Mouse (Mus musculus) liver, embryonic 13.5 days (tissue): Measurements from ENCODE around the gene Znhit6. TPM values are rescaled to one million over a fixed set of nuclear protein-coding genes. Genes with fewer than 3 reads are reported as not detected.

Experiments used
- ATAC-seq: fragments of 200-750 bp; cut with Nextera tagmentation; 2 replicates; pipeline ENCODE4 v1.8.0; 2017; ENCODE audit warnings: low read depth, mild to moderate bottlenecking, moderate number of reproducible peaks, moderate library complexity
- DNase-seq: peaks from one replicate; pipeline ENCODE4 v3.0.0; 2022
- H3K27ac ChIP-seq: fragments of 300-500 bp; sonication (generic); 2 replicates; pipeline ENCODE4 v1.5.1; 2015; ENCODE audit warnings: moderate library complexity, mild to moderate bottlenecking, inconsistent platforms
- H3K27me3 ChIP-seq: fragments of 300-500 bp; sonication (generic); 2 replicates; pipeline ENCODE4 v1.6.1; 2015; ENCODE audit warnings: mild to moderate bottlenecking, inconsistent platforms
- H3K36me3 ChIP-seq: fragments of 300-500 bp; sonication (generic); 2 replicates; pipeline ENCODE4 v1.6.1; 2015; ENCODE audit warnings: mild to moderate bottlenecking, inconsistent platforms
- H3K4me1 ChIP-seq: fragments of 300-500 bp; sonication (generic); replicated peaks from 2 replicates; pipeline ENCODE4 v1.6.1; 2015; ENCODE audit warnings: inconsistent platforms
- H3K4me2 ChIP-seq: fragments of 300-500 bp; sonication (generic); 2 replicates; pipeline ENCODE4 v1.6.1; 2015; ENCODE audit warnings: inconsistent platforms, mild to moderate bottlenecking, moderate library complexity
- H3K4me3 ChIP-seq: fragments of 300-500 bp; sonication (generic); replicated peaks from 2 replicates; pipeline ENCODE4 v1.5.1; 2015; ENCODE audit warnings: mild to moderate bottlenecking, inconsistent platforms
- H3K9ac ChIP-seq: fragments of 300-500 bp; sonication (generic); 2 replicates; pipeline ENCODE4 v1.6.1; 2015; ENCODE audit warnings: mild to moderate bottlenecking, inconsistent platforms
- H3K9me3 ChIP-seq: fragments of 300-500 bp; sonication (generic); replicated peaks from 2 replicates; pipeline ENCODE4 v1.6.1; 2016; ENCODE audit warnings: inconsistent platforms
- WGBS: fragments of 180-500 bp; shearing (Covaris S2); methylation state at CpG from one replicate; pipeline ENCODE4 v1.1.7; 2015; ENCODE audit not compliant: insufficient replicate concordance; 5-methylcytosine and 5-hydroxymethylcytosine counted together
- polyA plus RNA-seq: library from polyadenylated mRNA; unstranded; fragments of >200 nt; fragmentation: Nextera tagmentation; extraction: Ambion mirVana; gene quantifications from 2 replicates; pipeline ENCODE4 v1.2.1, GENCODE M21; 2015

Znhit6 gene
- polyA plus RNA-seq, 1 experiment from 2014 or later, result 20.5 TPM

DNA sequence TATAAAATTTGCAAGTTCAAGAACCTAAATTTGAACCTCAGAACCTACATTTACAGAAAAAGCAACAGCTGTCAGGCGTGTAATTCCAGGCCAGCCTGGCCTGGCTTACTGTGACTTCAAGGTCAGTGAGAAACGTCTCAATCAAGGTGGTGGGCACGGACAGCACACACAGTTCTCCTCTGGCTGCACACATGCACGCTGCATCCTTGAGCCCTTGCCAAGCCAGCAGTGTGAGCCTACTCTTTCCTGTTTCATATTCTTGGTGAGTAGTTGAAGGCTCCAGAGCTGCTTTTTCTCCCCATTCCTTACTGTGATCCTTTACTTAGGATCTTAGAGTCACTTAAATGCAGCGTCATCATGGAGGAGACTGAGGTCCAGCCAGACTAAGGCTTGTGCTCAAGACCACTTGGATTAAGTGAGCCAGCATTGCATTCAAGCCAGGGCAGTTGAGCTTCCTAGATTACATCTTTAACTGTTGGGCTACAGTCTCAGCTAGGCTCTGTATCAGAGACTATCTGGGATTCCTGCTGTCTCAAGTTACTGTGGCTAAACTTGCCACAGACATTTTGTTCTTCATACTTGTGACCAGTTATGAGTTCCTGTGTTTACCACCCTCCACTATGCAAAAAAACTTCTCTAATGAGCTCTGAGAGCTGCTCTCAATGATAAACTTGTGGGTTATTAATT lies 29.6 kb downstream of the Znhit6 start:
- no peak for ATAC-seq
- H3K4me2 ChIP-seq, result no peak overlapping the region
- no peaks in the 10 kb centered on the region for H3K27me3 ChIP-seq
- peaks cover 17% of the 10 kb centered on the region for H3K4me1 ChIP-seq
- H3K4me3 ChIP-seq, result no peak overlapping the region
- H3K27ac ChIP-seq, result no peak overlapping the region
- no peak for DNase-seq
- WGBS, result 75% methylated on average over 5 of the region's 5 CpGs
- H3K9me3 ChIP-seq, result no peaks in the 10 kb centered on the region
- peaks cover 51% of the 10 kb centered on the region for H3K36me3 ChIP-seq
- no peak overlapping the region for H3K9ac ChIP-seq

DNA sequence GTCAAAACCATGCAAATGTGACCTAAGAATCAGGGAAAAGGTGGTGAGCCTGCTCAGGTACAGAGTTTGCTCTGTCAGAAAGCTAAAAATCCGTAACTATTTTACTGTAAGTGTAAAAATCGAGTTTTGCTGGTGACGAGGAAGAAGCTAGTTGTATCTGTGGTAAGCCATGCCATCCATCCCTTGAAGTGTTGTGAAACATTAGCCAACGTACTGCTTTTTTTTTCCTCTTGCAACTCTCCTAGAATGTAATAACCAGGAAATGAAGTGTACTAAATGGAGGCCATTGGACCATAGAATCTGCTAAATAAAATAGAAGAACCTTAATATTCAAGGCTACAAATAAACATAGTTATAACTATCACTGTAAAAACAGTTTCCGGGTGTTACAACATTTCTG lies 32.3 kb downstream of the Znhit6 start:
- Histone ChIP-seq H3K4me1 (no peaks in the 10 kb centered on the region; the same call in 1 of the 2 replicates), H3K27me3 (no peaks in the 10 kb centered on the region), H3K9ac (no peak overlapping the region), H3K9me3 (no peaks in the 10 kb centered on the region), H3K27ac (no peak overlapping the region), H3K4me3 (no peak overlapping the region), H3K4me2 (no peak overlapping the region), H3K36me3 (peaks cover 34% of the 10 kb centered on the region)
- ATAC-seq (no peak), DNase-seq (no peak)
- WGBS, result 65% methylated on average over 5 of the region's 5 CpGs

DNA sequence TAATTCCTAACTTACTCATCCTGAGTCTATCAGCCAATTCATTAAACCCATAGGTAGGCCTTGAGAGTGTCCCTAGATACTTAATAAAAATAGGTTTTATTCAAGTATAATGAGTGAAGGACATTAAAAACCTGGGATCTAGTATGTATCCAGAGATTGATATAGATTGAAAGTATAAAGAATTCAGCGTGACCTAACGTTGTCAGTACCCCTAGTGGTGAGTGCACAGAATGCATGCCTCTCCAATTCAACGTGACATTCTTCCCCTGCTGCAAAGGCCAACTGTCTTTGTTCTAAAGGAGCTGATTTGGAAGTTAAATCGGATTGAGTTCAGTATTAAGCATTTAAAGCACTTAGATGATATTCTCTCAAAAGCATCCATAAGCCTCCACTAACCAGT lies 36.7 kb downstream of the Znhit6 start:
- H3K9ac ChIP-seq, result no peak overlapping the region
- no peak for ATAC-seq
- DNase-seq, result no peak
- no peak overlapping the region for H3K27ac ChIP-seq
- H3K4me3 ChIP-seq, result no peak overlapping the region
- H3K4me1 ChIP-seq, result peaks cover 4% of the 10 kb centered on the region
- no peak overlapping the region for H3K4me2 ChIP-seq
- no peaks in the 10 kb centered on the region; the same call in 1 of the 2 replicates for H3K36me3 ChIP-seq
- no peaks in the 10 kb centered on the region for H3K9me3 ChIP-seq
- H3K27me3 ChIP-seq, result no peaks in the 10 kb centered on the region
- 22% methylated on average over 4 of the region's 4 CpGs for WGBS

DNA sequence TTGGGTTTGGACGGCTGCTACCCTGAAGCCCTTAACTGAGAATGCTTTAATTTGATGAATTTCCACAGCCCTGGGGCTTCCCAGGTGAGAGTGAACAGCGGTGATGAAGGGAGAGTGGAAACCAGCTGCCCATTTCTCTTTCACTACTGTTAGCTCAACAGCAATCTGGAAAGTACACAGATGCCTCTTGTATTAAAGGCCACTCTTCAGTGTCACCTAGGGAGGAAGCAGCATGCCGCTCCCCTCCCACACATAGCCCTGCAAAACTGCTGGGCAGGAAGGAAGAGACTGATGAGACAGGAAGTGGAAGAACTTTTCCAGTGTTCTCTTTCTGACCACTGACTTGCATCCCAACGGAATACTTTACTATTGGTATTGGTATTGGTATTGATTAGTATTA lies 37.2 kb downstream of the Znhit6 start:
- Histone ChIP-seq H3K4me1 (peaks cover 4% of the 10 kb centered on the region), H3K4me3 (no peak overlapping the region), H3K36me3 (no peaks in the 10 kb centered on the region), H3K27me3 (no peaks in the 10 kb centered on the region), H3K4me2 (no peak overlapping the region), H3K9ac (no peak overlapping the region), H3K9me3 (no peaks in the 10 kb centered on the region), H3K27ac (no peak overlapping the region)
- DNase-seq (no peak), ATAC-seq (peak; percentile 5; the same call in 1 of the 2 replicates)
- 58% methylated on average over 4 of the region's 4 CpGs for WGBS

DNA sequence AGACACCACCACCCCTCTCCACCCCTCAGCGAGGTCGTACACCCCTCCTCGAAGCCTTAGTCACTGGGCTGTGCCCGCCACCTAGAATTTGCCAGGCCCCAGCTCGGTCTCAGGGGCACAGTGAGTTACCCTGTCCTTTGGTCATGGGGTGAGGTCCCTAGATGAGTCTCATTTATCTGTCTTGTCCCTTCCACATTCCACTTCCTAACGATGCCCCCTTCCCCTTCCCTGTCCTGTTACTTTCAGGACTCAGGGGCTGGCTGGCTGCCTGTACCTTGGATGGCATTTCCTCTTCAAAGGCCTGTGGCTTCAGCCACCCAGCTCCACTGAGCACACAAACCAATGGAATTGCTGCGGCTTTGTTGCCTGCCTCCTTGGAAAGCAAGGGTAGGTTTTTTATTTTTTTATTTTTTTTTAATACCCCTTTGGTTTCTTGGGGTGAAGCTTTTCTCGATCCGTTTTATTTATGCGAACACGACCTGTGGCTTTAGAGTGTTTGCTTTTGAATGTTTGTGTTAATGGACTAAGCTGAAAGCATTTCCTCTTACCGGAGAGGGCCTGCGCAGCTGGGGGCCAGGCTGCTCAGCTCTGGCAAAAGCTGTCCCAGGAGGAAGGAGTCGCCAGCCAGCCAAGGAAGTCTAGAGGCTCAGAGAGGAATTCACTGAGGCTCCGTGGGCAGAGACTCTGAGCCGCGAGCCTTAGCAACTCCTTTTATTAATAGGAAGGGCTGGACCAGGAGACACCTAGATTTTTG lies 38.5 kb downstream of the Znhit6 start:
- WGBS, result 19% methylated on average over 17 of the region's 17 CpGs
- no peak overlapping the region for H3K4me3 ChIP-seq
- peaks cover 8% of the 10 kb centered on the region for H3K4me1 ChIP-seq
- H3K9me3 ChIP-seq, result no peaks in the 10 kb centered on the region
- no peak overlapping the region for H3K4me2 ChIP-seq
- H3K36me3 ChIP-seq, result no peaks in the 10 kb centered on the region
- H3K27me3 ChIP-seq, result no peaks in the 10 kb centered on the region
- no peak overlapping the region for H3K27ac ChIP-seq
- ATAC-seq, result no peak
- no peak for DNase-seq
- no peak overlapping the region for H3K9ac ChIP-seq

DNA sequence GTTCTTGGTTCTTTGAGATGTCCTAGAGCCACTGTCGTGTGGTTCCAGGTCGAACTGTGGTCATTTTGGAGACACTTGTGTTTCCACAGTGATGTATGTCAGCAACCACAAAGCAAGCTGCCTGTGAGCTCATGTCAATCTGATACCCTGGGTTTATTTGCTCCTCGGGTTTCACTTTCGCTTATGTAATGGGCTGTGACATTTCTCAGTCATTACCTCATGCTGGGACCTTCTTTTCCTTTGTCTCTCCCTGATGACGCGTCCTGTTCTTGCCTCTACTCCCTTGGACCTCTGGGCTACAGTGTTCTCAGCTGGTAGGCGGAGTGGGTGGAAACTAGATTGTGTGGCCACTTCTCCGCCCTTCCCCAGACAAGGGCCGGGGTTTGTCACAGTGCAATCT lies 42.3 kb downstream of the Znhit6 start:
- DNase-seq (no peak), ATAC-seq (no peak)
- H3K4me3 ChIP-seq, result no peak overlapping the region
- no peaks in the 10 kb centered on the region for H3K27me3 ChIP-seq
- no peaks in the 10 kb centered on the region for H3K9me3 ChIP-seq
- WGBS, result 47% methylated on average over 9 of the region's 9 CpGs
- no peak overlapping the region for H3K9ac ChIP-seq
- H3K36me3 ChIP-seq, result no peaks in the 10 kb centered on the region
- no peak overlapping the region for H3K4me2 ChIP-seq
- H3K4me1 ChIP-seq, result peaks cover 8% of the 10 kb centered on the region
- no peak overlapping the region for H3K27ac ChIP-seq

DNA sequence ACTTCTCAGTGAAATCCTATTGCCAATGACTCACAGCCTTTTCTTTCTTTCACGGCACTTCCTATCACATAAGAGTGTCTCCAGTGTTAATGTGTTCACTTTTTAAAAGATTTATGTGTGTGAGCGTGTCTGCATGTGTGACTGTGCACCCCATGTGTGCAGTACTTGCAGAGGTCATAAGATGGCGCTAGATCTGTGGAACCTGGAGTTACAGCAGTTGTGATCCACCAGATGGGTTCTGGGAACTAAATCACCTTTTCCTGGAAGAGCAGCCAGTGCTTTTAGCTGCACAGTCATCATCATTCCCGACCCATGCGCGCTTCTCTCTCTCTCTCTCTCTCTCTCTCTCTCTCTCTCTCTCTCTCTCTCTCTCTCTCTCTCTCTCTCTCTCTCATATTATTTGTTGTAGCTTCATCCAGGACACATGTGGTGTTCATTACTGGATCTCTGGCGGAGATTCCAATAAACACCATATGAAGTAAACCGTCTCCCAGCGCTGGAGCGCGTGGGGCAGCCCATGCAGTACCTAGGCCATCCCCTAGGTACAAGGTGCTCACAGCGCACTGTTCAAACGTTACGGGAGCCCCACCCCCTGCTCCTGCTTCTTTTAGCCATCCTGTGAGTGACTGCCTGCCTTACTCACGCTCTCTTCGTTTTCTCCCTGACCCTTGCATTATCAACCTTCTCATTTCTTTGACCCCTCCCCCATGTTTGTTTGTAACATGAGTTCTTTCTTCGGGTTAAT lies 43.8 kb downstream of the Znhit6 start:
- no peaks in the 10 kb centered on the region for H3K9me3 ChIP-seq
- no peak overlapping the region for H3K27ac ChIP-seq
- H3K36me3 ChIP-seq, result no peaks in the 10 kb centered on the region
- no peak overlapping the region for H3K4me2 ChIP-seq
- 80% methylated on average over 17 of the region's 17 CpGs for WGBS
- H3K27me3 ChIP-seq, result no peaks in the 10 kb centered on the region
- no peak overlapping the region for H3K9ac ChIP-seq
- ATAC-seq, result no peak
- DNase-seq, result no peak
- H3K4me3 ChIP-seq, result no peak overlapping the region
- peaks cover 4% of the 10 kb centered on the region for H3K4me1 ChIP-seq

DNA sequence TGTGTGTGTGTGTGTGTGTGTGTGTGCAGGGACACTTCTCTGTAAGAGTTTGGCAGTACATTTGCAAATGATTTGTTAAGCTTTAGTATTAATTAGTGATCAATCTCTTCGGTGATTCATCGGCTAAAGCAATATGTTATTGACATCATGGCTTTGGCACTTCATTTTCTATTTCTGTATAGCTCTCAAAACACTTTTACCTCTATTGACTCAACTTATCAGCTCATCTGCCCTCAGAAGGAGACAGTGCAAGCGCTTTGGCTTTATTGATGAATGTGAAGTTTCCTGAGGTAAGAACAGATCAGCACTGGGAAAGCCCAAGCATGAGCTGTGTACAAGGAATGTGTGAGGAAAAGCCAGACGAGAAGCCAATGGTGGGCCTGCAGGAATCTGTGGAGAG lies 45.2 kb downstream of the Znhit6 start:
- no peak overlapping the region for H3K9ac ChIP-seq
- WGBS, result 70% methylated on average over 4 of the region's 4 CpGs
- no peaks in the 10 kb centered on the region for H3K9me3 ChIP-seq
- no peaks in the 10 kb centered on the region for H3K27me3 ChIP-seq
- ATAC-seq (no peak), DNase-seq (no peak)
- no peak overlapping the region for H3K4me2 ChIP-seq
- no peak overlapping the region for H3K27ac ChIP-seq
- peaks cover 4% of the 10 kb centered on the region for H3K4me1 ChIP-seq
- no peak overlapping the region for H3K4me3 ChIP-seq
- no peaks in the 10 kb centered on the region for H3K36me3 ChIP-seq

DNA sequence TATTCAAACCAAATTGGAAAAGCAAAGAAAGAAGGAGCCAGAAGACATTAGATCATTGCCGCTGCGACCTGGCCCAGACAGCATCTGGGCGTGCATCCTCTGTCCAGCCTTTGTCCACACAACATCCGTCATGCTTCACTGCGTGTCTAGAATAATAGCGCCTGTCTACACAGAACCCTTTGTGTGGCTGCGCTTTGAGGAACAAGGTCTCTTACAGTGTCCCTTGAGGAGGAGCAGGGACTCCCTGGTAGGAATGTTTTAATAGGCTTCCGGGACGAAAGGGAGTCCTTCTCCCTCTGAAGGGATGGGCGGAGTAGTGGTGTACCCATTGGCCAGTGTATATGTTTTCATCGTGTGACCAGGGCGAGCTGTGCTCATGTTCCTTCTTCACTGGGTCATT lies 47.0 kb downstream of the Znhit6 start:
- no peak overlapping the region for H3K27ac ChIP-seq
- H3K9ac ChIP-seq, result no peak overlapping the region
- H3K9me3 ChIP-seq, result no peaks in the 10 kb centered on the region
- DNase-seq (no peak), ATAC-seq (no peak)
- no peaks in the 10 kb centered on the region for H3K36me3 ChIP-seq
- no peaks in the 10 kb centered on the region for H3K27me3 ChIP-seq
- peaks cover 4% of the 10 kb centered on the region for H3K4me1 ChIP-seq
- 72% methylated on average over 12 of the region's 12 CpGs for WGBS
- H3K4me3 ChIP-seq, result no peak overlapping the region
- no peak overlapping the region for H3K4me2 ChIP-seq

DNA sequence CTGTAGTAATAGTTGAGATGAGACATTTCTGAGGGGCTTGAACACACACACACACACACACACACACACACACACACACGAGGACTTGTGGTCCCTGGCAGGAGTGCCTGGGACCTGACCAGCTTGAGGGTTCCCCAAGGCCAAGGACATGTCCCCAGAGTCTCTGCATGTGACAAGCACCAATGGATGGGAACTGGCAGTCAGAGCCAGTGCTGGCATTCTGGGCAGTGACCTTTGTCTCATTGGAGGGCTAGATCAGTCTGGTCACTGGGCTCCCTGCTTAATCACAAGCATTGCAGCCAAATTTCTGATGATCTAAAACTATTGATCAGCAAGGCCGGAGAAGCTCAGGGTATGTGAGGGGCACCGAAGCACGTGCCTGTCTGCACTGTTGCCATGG lies 48.8 kb downstream of the Znhit6 start:
- no peak overlapping the region for H3K27ac ChIP-seq
- H3K36me3 ChIP-seq, result no peaks in the 10 kb centered on the region
- H3K9ac ChIP-seq, result no peak overlapping the region
- WGBS, result 56% methylated on average over 4 of the region's 4 CpGs
- no peak overlapping the region for H3K4me2 ChIP-seq
- no peaks in the 10 kb centered on the region for H3K27me3 ChIP-seq
- ATAC-seq (no peak), DNase-seq (no peak)
- H3K9me3 ChIP-seq, result no peaks in the 10 kb centered on the region
- no peaks in the 10 kb centered on the region; the same call in 1 of the 2 replicates for H3K4me1 ChIP-seq
- H3K4me3 ChIP-seq, result no peak overlapping the region

DNA sequence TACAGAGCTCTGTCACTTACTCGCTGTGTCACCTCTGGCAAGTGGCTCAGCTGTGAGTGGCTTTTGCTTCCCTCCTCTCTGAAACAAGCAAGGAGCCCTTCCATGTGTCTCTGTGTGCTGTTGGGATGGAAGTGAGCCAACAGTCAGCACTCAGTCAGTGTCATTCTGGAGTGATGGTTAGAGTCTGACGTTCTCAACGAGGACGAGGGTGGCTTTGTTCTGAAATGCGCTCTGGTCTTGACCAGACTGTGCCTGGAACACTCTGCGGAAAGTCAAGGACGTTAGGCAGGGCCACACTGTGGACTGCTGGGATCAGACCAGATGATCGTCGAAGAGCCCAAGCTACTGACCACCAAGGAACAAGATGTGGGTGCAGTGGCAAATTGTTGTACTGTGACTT lies 49.5 kb downstream of the Znhit6 start:
- WGBS, result 67% methylated on average over 9 of the region's 9 CpGs

More for the DNA sequence above, 49.5 kb downstream of the Znhit6 start:
- Histone ChIP-seq H3K27ac (no peak overlapping the region), H3K4me3 (no peak overlapping the region), H3K27me3 (no peaks in the 10 kb centered on the region), H3K4me2 (no peak overlapping the region), H3K4me1 (no peaks in the 10 kb centered on the region; the same call in 1 of the 2 replicates), H3K9ac (no peak overlapping the region), H3K9me3 (no peaks in the 10 kb centered on the region), H3K36me3 (no peaks in the 10 kb centered on the region)
- no peak; the same call in 1 of the 2 replicates for ATAC-seq
- DNase-seq, result no peak
